Mouse (Mus musculus) T-helper 17 cell (primary cell): Measurements from ENCODE around the gene Chrnb2.

ENCODE experiments used
- in situ Hi-C, 2 experiments: fragments of 300-600 bp; cut with MboI, MseI; formaldehyde crosslinking; loops; 1 replicate in 1 of 2; 2 replicates in 1 of 2; pipeline ENCODE4 v1.15.1; 2025; ENCODE audit warnings: high pct_unique_total_duplicates in 2 of 2

The Chrnb2 gene

GRCm38 (mm10) chr3:89715207-89715966 is 49.0 kb downstream of the Chrnb2 start:
- in situ Hi-C loops: loop anchor here in 1 of 2 experiments (10.0 kb wide), 1 partner anchor 889 kb away; the partner anchor contains the start of genes Gm42674, S100a4 and S100a5

- in situ Hi-C loops: loop anchor here in 1 of 2 experiments (10.0 kb wide), 1 partner anchor 890 kb away; the partner anchor contains the start of genes Gm42674, S100a4 and S100a5
Observed at GRCm38 (mm10) chr3:89714359-89715206, 49.8 kb downstream of the Chrnb2 start, which contains the start of gene Adar. Gene Adar, plus strand, starts transcription at chr3:89715022.

GRCm38 (mm10) chr3:89704064-89704463 is 60.4 kb downstream of the Chrnb2 start:
- in situ Hi-C loops: no loop called here

- in situ Hi-C loops: no loop called here
Observed at GRCm38 (mm10) chr3:89703596-89703995, 60.8 kb downstream of the Chrnb2 start.

- in situ Hi-C loops: no loop called here
Observed at GRCm38 (mm10) chr3:89700461-89700860, 64.0 kb downstream of the Chrnb2 start.

- in situ Hi-C loops: no loop called here
Observed at GRCm38 (mm10) chr3:89698958-89699357, 65.5 kb downstream of the Chrnb2 start.
